Mouse (Mus musculus) megakaryocyte, embryonic 14.5 days (primary cell): ENCODE measurements at regions not wholly inside any gene's neighbourhood (a gene's known extent, or its start where the extent isn't known, plus 50 kb on each side); places are given as distances from the start of the nearest gene placed in this dataset.

Experiments
- H3K27me3 ChIP-seq: replicated peaks from 2 replicates; pipeline ENCODE3; 2012; ENCODE audit warnings: inconsistent platforms
- H3K36me3 ChIP-seq: replicated peaks from 2 replicates; pipeline ENCODE3; 2012; ENCODE audit warnings: low read length, inconsistent platforms, mixed read lengths
- H3K4me1 ChIP-seq: 2 replicates; pipeline ENCODE4 v1.6.1; 2012; ENCODE audit warnings: inconsistent platforms
- H3K4me3 ChIP-seq: replicated peaks from 2 replicates; pipeline ENCODE3; 2012; ENCODE audit warnings: moderate library complexity, mild to moderate bottlenecking, inconsistent platforms
- H3K9me3 ChIP-seq: 2 replicates; pipeline ENCODE4 v1.6.1; 2012; ENCODE audit warnings: inconsistent platforms
- FLI1 ChIP-seq: IDR thresholded peaks from 2 replicates; pipeline ENCODE4 v1.6.1; 2012; ENCODE audit warnings: low read length, inconsistent platforms, mixed read lengths
- GATA1 ChIP-seq: IDR thresholded peaks from 3 replicates; pipeline ENCODE4 v1.6.1; 2012; ENCODE audit warnings: mixed read lengths, low read length, inconsistent platforms, borderline replicate concordance

DNA sequence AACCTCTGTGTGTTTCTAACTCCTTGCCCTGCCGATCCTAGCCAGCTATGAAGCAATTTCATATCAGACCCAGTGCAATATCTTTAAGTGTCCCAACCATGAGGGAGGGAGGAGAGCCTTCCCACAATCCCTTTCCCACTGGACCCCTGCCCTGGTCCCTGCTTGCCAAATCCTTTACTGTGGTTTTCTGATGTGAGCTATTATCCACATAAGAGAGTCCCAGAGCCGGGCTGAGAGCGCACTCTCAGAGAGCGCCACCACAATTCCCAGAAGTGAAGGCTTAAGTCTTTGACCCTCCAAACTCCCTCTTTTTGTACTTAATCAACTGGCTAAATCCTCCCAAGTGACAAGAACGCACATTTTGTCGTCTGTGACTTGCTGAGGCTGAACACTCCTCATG, 107.4 kb upstream of the Eomes start:
- TF ChIP-seq GATA1: no peak
- TF ChIP-seq FLI1: no peak
- Histone ChIP-seq H3K27me3 (no peaks in the 10 kb centered on the region), H3K4me3 (no peak overlapping the region), H3K4me1 (no peaks in the 10 kb centered on the region), H3K36me3 (no peaks in the 10 kb centered on the region), H3K9me3 (peaks cover 8% of the 10 kb centered on the region)

DNA sequence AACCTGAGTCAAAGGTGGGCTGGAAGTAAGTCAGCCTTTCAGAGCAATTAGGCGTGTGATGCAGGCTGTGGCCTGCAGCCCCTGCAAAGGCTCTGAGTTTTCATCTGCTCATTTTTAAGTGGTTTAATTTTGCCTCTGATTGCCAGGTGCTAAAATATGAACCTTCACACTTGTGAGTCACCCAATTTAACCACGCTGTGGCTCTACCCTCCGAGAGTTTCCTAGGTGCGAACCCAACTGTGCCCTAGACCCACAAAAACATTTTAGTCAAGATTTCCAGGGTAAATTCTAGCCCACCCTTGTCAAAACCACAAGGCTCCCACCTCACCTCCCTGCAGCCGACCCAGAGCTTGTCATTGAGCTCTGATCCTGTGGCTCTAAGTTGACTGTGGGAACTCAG, 103.3 kb upstream of the Eomes start:
- no peak for TF ChIP-seq FLI1
- TF ChIP-seq GATA1: no peak
- Histone ChIP-seq H3K9me3 (peaks cover 8% of the 10 kb centered on the region), H3K4me3 (no peak overlapping the region), H3K36me3 (no peaks in the 10 kb centered on the region), H3K27me3 (no peaks in the 10 kb centered on the region), H3K4me1 (0 out of 2 replicates have a peak, but pooled peaks cover 4% of the 10 kb centered on the region)

DNA sequence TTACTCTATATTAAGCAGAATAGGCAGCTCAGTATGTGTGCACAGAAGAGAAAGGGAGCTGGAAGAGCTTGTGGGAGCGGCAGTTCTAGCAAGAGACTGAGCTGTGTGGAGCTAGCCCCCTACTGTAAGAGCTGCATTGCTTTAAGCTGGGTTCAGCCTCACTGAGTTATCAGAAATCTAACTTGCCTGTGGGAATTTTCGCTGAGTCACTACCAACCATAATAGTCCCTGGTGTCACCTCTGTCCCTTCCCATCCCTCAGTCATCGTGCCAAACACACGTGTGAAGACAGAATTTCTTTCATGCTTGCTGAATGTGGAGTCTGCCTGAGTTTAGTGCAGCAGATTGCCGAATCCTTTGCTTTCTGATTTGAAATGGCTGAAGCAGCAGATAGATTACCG, 99.0 kb upstream of the Eomes start:
- Histone ChIP-seq H3K4me1 (0 out of 2 replicates have a peak, but pooled peaks cover 4% of the 10 kb centered on the region), H3K36me3 (no peaks in the 10 kb centered on the region), H3K9me3 (no peaks in the 10 kb centered on the region), H3K27me3 (no peaks in the 10 kb centered on the region), H3K4me3 (no peak overlapping the region)
- no peak for TF ChIP-seq FLI1
- no peak for TF ChIP-seq GATA1

DNA sequence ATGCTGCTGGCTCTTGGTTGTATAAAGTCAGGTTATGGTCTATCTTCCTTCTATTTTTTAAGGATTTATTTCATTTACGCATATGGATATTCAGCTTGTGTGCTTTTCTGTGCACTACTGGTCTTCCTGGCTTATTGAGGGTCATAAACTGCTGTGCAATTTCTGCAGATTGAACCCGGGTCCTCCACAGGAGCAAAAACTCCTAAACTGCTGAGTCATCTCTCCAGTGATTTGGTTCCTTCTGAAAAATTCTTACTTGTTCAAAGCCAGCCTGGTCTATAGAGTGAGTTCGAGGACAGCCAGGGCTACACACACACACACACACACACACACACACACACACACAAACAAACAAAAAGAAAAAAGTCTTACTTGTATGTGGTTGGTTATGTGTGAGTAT, 95.5 kb upstream of the Eomes start:
- Histone ChIP-seq H3K4me1 (0 out of 2 replicates have a peak, but pooled peaks cover 4% of the 10 kb centered on the region), H3K4me3 (no peak overlapping the region), H3K36me3 (no peaks in the 10 kb centered on the region), H3K27me3 (peaks cover 5% of the 10 kb centered on the region), H3K9me3 (no peaks in the 10 kb centered on the region)
- TF ChIP-seq GATA1 (no peak), FLI1 (no peak)

DNA sequence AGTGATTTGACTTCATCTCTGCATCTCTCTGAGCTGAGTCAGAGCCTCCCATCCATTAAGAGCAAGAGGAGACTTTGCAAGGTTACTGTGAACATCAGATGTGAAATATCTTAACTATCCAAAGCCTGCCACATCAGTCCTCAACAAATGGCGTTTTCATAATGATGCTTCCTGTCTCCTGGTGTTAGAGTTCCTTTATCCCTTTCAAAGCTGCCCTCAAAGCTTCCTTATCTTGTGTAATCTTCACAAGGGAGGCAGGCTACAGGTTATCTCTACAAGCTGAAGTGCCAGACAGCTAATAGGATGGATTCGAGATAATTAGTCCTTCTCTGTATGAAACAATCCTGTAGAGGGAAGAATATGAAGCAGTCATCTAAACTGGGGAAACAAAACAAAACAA, 93.4 kb upstream of the Eomes start:
- TF ChIP-seq FLI1 (no peak), GATA1 (no peak)
- H3K4me1 ChIP-seq: 0 out of 2 replicates have a peak, but pooled peaks cover 4% of the 10 kb centered on the region

DNA sequence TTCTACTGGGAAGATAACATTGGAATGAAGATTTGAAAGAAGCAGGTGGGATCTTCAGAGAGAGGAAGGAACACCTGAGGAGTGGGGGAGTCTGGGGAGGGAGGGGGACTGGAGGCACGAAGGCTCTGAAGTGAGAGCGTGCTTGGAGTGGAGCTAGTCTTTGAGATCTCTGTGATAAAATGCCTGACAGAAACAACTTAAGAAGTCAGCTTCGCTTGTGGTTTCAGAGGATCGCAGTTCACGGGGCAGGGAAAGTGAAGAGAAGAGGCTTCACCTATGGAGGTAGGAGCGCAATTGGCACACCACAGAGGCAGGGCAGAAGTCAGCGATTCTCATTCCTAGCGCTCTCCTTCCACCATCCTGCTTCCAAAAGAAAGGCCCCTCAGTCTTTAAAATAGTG, 90.4 kb upstream of the Eomes start:
- H3K36me3 ChIP-seq: no peaks in the 10 kb centered on the region
- TF ChIP-seq GATA1: no peak
- TF ChIP-seq FLI1: no peak
- 0 out of 2 replicates have a peak, but pooled peaks cover 4% of the 10 kb centered on the region for H3K4me1 ChIP-seq
- H3K9me3 ChIP-seq: no peaks in the 10 kb centered on the region
- peaks cover 21% of the 10 kb centered on the region for H3K27me3 ChIP-seq
- no peak overlapping the region for H3K4me3 ChIP-seq

More for the DNA sequence above, 93.4 kb upstream of the Eomes start:
- Histone ChIP-seq H3K36me3 (no peaks in the 10 kb centered on the region), H3K27me3 (peaks cover 17% of the 10 kb centered on the region), H3K9me3 (no peaks in the 10 kb centered on the region), H3K4me3 (no peak overlapping the region)

DNA sequence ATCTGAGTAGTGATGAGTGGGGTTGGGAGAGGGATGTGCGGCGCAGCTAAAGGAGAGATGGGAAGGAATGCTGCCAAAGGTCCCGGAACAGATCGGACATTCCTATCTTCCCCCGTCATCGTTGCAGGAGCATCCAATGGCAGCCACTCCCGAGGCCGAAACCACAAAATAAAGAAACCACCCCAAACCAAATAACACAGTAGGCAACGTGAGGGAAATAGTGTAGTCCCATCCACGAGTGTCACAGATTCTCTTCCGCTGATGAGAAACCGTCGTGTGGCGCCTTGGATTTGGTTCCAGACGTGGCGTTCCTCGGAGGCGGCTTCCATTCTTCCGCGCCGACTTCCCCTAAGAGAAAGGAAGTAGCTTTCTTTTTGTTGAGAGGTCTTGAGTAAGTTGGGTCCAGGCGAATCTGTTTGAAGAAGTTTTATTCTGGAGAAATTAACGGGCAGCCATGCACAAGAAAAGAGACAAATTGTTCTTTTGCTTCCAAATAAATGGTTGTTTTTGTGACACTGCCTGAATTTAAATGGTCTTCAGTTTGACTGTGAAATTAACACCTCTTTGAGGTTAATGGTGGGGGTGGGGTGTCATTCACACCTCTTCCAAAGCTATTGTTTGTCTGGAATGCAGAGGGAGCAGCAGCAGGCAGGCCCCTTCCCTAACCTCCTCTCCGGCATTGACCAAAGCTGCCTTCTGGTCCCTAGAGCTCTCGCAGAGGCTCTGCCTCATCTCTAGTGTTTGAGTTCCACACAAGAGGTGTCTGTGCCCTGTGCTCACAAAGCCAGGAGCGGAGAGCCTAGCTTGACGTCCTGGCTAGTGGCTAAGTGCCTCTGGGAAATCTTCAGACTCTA, 88.3 kb upstream of the Eomes start:
- Histone ChIP-seq H3K4me1 (0 out of 2 replicates have a peak, but pooled peaks cover 4% of the 10 kb centered on the region), H3K4me3 (peak overlapping the region; percentile 62), H3K27me3 (peaks cover 21% of the 10 kb centered on the region), H3K36me3 (no peaks in the 10 kb centered on the region), H3K9me3 (no peaks in the 10 kb centered on the region)
- TF ChIP-seq FLI1: no peak
- no peak for TF ChIP-seq GATA1

DNA sequence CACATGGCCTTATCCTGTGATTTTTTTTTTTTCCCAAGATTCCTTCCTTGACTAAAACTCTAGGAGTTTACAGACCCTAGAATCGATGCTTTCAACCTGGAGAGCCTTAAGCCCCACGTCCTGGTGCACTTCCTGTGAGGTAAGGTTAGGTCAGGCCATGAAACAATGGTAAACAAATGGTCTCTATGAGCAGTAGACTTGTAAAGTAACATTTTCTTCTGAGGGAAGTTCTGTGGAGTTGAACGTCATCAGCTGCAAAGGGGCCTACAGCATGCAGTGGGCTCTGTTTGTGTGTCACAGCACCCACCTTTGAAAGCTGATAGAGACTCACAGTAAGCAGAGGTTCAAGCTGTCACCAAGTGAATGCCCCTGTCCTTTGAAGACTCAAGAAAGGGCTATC, 87.3 kb upstream of the Eomes start:
- Histone ChIP-seq H3K4me3 (no peak overlapping the region), H3K9me3 (no peaks in the 10 kb centered on the region)
- TF ChIP-seq FLI1 (no peak), GATA1 (no peak)

DNA sequence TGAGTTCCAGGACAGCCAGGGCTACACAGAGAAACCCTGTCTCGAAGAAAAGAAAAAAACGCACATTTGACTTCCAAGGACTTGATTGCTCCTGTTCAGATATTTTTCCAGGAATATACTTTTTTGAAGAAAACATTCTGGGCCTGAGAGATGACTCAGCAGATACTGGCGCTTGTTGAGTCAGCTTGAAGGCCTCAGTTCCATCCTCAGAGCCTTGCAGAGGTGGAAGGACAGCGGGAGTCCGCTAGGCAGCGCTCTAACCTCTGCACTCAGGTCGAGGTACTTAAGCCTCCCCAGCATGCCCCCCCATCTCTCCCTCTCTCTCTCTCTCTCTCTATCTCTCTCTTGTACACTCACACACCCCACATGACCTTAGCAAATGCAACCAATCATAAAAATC, 86.3 kb upstream of the Eomes start:
- H3K4me3 ChIP-seq: no peak overlapping the region
- H3K4me1 ChIP-seq: peaks cover 13% of the 10 kb centered on the region
- no peak for TF ChIP-seq GATA1
- TF ChIP-seq FLI1: no peak
- H3K27me3 ChIP-seq: peaks cover 17% of the 10 kb centered on the region
- no peaks in the 10 kb centered on the region for H3K9me3 ChIP-seq
- no peaks in the 10 kb centered on the region for H3K36me3 ChIP-seq

More for the DNA sequence above, 87.3 kb upstream of the Eomes start:
- Histone ChIP-seq H3K4me1 (0 out of 2 replicates have a peak, but pooled peaks cover 4% of the 10 kb centered on the region), H3K27me3 (peaks cover 17% of the 10 kb centered on the region), H3K36me3 (no peaks in the 10 kb centered on the region)

DNA sequence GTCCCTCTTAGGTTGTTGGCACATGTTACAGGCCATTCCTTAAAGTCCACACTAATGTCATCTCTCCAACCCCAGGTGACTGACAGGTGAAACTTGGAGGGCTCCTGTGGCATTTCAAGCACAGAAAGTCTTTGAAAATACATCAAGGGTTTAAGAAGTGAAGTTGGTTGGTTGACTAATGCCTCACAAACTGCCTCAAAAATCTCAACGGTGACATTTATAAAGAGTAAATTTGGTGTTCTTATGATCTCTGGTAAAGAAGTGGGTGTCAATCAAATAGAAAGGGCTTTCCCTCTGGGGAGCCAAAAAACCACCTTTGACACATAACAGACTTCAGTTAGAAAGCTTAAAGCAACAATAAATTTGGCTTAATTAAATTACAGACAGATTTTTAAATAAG, 85.2 kb upstream of the Eomes start:
- Histone ChIP-seq H3K27me3 (peaks cover 13% of the 10 kb centered on the region), H3K4me1 (peaks cover 16% of the 10 kb centered on the region), H3K36me3 (no peaks in the 10 kb centered on the region), H3K9me3 (no peaks in the 10 kb centered on the region), H3K4me3 (no peak overlapping the region)
- TF ChIP-seq GATA1: no peak
- TF ChIP-seq FLI1: no peak
